Mouse (Mus musculus) kidney, adult 9 months (tissue): Measurements from ENCODE around the gene Eed.

Source experiments
- DNase-seq: peaks from one replicate; pipeline ENCODE4 v3.0.0; 2022

The Eed gene

GRCm38 (mm10) chr7:89980133-89980484 is 674 bp downstream of the Eed start:
- DNase-seq = no peak

- DNase-seq = no peak
Observed at GRCm38 (mm10) chr7:89979432-89980130, 1.2 kb downstream of the Eed start.

- DNase-seq = no peak
Observed at GRCm38 (mm10) chr7:89976796-89977195, 4.0 kb downstream of the Eed start.

DNA sequence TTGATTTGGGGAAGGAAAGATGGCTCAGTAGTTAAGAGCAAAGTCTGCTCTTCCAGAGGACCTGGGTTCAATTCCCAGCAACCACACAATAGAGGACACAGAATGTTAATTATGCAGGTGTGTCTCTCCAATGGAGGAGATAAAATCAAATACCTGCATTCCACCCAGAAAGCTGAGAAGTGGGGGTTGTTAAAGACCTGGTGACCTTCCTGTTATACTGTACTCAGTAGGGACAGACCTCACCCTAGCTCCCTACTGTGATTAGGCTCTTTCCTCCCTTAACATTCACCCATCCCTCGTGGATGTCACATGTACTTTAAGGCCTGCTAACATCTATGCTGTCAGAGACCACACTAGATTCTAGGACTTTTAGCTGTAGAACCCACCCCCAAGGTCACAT is 5.2 kb downstream of the Eed start:
- DNase-seq = no peak

- no peak for DNase-seq
Observed at GRCm38 (mm10) chr7:89967235-89967634, 13.5 kb downstream of the Eed start.

DNA sequence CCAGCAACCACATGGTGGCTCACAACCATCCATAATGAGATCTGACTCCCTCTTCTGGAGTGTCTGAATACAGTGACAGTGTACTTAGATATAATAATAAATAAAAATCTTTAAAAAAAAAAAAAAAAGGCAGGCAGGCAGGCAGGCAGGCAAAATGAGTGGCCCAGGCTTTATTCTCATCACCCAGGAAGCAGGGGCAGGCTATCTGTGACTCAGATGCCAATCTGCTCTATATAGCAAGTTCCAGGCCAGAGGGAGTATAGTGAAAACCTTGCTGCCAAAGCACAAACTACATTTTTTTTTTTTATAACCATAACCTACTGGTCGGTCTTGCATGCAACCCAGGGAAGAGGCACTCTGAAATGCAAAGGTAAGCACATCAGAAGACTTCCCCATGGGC is 14.0 kb downstream of the Eed start:
- no peak for DNase-seq

- DNase-seq = no peak
Observed at GRCm38 (mm10) chr7:89963135-89963534, 17.6 kb downstream of the Eed start.

DNA sequence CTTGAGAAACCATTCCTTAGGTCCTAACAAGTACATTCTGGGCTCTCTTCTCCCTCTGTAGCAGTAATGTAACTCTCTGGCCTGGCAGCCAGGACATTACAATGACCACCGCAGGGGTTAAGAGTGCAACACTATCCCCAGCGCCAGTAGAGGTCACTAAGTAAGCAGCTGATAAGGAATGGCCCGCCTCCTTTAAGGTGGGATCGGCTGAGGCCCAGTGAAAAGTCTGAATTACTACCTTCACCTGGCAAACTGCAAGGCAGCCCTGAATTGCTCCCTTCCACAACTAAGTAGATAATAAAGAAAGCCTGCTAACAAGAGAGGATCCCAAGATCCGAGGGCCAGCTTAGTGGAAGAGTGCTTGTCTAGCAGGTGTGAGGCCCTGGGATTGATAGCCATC is 23.5 kb downstream of the Eed start:
- no peak for DNase-seq

DNA sequence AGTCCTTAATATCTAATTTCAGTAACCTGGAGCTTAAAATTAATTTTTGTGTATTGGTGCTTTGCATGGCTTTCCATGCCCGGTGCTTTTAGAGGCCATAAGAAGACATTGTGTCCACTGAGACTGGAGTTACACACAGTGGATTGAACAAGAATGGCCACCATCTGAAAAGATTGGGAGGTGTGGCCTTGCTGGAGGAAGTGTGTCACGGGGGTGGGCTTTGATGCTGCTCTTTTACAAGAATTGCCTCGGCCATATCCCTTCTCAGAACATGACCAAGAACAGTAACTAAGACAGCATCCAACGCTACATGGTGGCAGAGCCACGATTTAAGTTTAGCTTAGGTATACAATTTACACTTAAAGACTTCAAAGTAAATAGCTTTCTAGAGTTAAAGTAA is 26.5 kb downstream of the Eed start:
- DNase-seq = no peak

GRCm38 (mm10) chr7:89949403-89949802 is 31.4 kb downstream of the Eed start:
- DNase-seq = no peak

- peak; percentile 17 for DNase-seq
Observed at GRCm38 (mm10) chr7:89948026-89948425, 32.8 kb downstream of the Eed start.

DNA sequence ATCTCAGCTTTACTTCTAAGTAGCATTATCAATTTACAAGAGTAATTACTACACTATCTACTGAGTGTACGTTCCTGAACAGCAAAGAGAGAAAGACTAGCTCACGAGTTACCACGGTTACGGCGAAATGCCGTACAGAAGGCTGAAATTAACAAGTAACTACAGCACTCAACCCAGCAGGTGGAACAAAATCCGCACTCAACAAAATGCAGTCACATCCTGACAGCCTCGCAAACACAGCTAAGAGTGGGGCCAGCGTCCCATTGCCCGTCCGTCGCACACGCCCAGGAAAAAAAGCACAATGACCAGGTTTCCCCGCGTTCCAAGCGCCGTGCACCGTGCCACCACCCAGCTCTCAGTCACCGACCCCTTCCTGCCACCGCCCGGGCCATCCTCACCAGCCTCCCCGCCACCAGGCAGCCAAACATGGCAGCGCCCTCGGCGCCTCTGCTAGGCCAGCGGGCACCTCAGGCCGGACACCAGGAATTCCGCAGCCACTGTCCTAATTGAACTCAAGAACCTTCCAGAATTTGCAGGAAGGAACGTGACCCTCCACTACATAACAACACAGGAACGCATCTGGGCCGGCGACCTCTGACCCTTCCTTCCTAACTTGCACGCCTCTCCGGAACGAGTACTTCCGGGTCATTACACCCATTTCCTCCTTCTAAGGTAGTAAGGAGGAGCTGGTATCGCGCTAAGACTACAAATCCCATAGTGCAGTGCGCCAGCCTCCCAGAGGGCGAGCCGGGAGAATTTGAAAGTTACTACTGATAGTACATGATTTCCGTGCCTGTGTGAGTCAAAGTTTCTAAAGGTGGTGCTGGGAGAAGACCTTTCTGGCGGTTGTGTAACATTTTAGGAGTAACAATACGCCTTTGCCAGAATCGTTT is 40.0 kb downstream of the Eed start, which contains the start of gene Hikeshi:
Gene Hikeshi, minus strand, starts transcription at position 634 of the 893 bp plus-strand sequence.
- peak; percentile 99 for DNase-seq

DNA sequence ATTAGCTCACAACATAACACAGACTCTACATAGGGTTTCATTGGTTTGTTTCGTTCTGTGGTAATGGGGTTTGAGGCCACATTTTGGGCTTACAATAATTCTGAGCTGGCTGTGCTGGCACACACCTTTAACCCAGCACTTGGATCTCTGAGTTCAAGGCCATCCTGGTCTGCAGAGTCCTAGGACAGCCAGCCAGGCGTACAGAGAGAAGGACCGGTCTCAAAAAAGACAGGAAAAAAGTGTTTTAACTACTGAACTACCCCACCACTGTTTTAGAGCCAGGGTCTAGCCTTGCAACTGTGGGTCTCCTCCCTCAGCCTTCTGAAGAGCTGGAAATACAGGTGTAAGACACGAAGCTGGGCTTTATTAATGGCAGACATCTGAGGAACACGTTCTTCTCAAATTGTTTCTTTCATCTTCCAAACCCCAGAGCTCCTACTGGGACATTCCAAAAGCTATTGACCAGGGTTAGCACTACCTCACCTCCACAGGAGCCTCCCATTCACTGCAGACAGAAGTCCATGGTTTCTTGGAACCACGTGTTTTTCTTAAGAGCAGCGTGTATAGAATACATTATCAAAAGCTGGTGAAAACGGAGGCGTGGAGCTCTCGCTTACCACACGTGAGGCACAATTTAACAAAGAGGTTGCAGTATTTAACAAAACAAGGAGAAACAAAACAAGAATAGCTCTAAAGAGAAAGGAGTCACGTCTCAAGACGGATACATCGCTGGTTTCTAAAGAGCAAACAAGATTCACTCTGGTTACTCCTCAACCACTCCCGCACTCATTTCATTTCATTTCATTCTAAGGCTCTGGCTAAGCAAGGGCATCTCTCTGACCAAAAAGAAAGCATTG is 41.1 kb downstream of the Eed start:
- peak; percentile 11 for DNase-seq

DNA sequence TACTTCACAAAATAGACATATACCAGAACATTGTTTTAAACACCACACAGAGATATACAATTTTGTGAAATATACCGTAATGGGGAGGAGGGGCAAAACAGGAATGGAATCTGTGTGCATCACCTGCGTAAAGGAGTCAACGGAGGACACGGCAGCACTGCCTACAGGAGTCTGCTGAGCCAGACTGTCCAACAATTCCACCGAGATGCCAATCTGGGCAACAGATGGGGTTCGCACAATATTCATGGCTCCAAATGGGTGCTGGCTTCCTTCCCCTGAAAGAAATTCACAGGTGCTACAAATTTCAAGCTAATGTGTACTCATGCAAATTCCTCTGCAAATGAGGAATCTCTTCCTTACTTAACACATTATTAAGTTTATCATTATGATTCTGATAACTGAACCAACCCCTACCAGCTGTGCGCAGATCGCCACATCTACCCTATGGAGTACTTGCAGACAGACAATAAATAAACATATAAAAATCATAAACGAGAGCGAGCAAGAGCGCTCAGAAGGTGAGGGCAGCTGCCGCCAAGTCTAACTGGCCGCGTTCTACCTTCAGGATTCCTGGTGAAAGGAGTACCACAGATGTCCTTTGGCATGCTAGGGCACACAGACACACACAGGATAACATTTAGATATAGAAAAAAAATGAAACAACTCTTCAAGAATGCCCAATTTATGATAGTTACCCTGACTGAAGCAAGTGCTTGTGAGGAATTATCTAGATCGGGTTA is 57.2 kb downstream of the Eed start:
- DNase-seq = no peak

DNA sequence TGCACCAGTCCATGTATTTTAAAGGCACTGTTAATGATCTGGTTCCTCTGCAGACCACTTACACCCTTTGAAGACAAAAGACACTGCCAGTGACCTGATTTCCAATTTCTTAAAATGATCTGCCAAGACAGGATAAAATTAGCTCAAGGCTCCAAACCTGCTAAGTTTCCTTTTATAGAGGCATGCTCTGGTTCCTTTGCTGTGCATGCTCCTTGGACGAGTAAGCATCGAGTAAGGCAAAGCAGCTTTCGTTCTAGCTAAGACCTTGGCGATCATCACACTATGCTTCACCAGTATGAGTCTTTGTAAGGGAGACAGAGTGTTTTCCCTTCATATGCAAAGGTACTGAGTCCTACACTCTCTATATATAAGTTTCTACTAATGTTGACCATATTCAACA is 63.0 kb downstream of the Eed start:
- DNase-seq = no peak

DNA sequence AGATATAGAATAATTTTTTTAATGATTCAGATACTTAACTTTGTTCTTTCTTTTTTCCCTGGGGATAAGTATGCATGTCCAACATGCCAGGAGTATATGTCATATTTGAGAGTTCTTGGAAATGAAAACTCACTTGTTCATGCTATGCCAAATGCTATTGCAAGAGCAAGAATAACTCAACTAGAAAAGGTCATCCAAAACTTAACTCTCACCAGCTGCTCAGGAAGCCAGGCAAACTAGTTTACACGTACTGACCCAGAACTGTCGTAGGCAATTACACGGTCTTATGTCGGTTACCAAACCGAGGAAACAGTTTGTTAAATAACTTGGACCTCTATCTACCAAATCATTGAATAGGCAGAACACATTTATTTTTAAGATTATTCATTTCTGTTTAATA is 64.1 kb downstream of the Eed start:
- no peak for DNase-seq

DNA sequence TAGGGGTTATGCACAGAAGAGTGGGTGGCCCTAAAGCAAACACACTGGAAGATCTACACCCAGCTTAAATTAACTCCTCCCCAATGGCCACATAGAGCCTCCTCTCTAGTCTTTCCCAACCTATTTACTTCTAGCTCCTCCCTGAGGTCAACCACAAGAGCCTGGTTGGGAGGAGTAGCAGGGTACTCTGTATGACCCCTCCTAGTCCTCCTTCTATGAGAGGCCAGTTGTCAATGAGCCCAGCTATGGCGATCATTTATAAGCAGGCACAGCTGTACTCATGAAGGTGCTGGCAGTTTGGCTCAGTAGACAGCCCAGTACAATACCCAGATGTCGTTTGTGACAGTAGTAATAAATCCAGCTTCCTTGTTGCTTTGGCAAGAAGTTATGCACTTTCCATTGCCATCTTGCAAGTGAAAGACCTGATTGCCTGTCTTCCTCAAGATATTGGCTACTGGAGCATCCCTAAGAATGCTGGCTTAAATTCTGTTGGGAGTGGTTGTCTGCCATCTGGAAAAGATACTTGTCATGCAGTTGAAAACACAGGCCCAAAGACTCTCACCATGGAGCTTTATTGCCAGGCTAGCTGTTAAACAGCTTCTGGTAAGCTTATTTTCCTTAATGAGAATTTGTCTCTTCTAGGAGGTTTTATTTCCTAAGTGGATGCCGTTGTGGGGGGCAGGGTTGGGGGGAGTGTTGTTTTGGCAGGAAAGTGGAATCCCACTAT is 67.2 kb downstream of the Eed start:
- DNase-seq = no peak

- DNase-seq = no peak
Observed at GRCm38 (mm10) chr7:89912356-89912755, 68.4 kb downstream of the Eed start.

DNA sequence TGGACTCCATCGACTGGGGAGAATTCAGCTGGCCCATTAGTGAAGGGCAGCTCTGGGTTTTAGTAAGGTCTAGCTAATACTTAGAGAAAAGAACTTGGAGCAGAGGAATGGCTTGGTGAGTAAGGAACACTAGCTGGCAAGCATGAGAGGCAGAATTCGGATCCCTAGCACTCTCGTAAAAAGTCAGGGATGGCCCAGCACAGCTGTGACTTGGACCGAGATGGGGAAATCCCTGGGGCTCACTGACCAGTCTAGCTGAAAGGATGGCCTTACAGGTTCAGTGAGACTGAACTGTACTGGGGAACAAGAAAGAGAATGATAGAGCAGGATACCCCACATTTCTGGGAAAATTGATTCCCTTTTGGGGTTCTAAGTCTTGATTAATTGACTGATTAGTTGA is 71.1 kb downstream of the Eed start:
- peak; percentile 23 for DNase-seq

- DNase-seq = no peak
Observed at GRCm38 (mm10) chr7:89908899-89909621, 71.7 kb downstream of the Eed start.

DNA sequence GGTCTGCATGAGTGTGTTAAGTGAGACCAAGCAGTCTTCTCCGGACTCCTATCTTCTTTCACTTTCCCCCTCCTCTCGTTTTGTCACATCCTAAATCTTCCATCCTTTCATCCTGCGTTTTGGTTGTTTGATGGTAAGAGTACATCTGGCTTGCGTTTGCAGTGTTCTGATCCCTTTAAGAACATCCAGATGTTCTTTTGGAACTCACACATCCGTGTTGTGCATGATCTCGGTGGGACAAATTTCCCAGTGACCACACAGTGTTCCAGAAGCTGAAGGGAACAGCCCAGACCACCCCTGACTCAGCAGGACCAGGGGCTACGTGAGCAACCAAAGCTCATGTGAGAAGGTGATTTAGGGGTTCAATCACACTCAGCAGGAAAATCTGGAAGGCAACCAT is 72.4 kb downstream of the Eed start:
- DNase-seq = no peak
